Mouse (Mus musculus) regulatory T cell (primary cell): Measurements from ENCODE around the gene 1700061G19Rik.

Experiments
- in situ Hi-C: fragments of 300-600 bp; cut with MboI, MseI; formaldehyde crosslinking; loops from one replicate; pipeline ENCODE4 v1.15.1; 2025; ENCODE audit warnings: high pct_unique_total_duplicates

The 1700061G19Rik gene

DNA sequence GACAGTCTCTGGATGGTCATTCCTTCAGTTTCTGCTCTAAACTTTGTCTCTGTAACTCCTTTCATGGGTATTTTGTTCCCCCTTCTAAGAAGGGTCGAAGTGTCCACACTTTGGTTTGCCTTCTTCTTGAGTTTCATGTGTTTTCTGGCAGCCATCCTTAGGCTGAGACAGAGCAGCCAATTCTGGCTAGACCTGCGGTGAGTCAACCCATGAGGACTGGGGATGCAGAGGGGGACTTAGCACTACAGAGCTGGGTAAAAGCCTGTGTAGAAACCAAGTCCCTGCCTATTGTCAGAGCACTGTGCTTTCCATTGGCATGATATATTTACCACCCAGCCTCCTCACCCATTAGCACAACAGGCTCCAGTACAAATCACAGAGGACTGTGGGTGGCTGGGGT is 41.9 kb downstream of the 1700061G19Rik start:
- in situ Hi-C loops, result no loop called here

DNA sequence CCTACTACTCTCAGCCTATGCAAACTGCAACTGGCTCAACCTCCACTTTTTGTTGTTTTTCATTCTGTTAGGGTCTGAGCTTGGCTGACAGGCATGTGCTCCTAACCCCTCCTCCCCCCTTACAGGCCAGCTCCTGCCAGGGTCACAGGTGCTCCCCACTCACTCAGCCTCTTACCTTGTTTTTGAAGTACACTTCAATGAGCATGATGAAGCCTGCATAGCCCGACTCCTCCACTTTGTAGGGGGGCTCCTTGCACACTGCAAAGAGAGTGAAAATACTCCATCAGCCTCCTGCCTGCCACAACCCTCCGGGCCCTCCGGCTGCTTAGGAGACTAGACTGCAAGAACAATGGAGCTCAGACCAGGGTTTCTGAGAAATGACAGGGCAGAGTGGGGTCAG is 44.4 kb downstream of the 1700061G19Rik start:
- in situ Hi-C loops, result no loop called here

DNA sequence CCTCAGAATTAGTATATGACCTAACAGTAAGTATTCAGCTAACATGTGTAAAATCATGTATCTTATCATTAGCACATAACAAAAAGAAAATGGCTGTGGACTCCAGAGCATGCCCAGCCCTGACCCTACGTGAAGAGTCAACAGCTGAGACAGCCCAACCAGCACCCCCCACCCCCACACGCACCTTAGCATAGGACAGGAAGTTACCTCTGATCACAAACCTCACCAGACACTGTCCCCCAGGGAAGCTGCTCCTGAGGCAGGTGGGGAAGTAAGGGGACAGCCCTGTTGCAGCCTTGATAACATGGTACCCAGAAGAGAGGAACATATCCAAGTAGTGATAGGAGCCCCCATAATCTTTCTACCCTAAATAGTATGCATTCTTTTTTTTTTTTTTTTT is 50.7 kb downstream of the 1700061G19Rik start:
- in situ Hi-C loops, result no loop called here

DNA sequence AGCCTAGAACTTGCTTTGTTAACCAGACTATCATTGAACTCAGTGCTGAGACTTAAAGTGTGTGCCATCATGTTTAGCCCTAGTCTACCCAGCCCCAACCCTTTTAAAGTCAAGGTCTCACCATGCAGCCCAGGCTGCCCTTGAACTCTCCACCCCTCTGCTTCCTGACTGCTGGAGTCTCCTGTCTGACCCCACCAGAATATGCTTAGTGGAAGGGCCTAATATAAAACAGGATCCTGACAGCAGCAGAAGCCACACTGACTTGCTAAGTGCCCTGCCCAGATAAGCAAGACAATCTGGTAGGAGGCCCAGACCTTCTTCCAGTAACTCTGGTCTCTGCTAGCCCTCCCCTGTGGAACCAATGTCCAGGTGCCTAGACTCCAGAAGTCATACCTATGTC is 53.8 kb downstream of the 1700061G19Rik start:
- in situ Hi-C loops, result no loop called here

DNA sequence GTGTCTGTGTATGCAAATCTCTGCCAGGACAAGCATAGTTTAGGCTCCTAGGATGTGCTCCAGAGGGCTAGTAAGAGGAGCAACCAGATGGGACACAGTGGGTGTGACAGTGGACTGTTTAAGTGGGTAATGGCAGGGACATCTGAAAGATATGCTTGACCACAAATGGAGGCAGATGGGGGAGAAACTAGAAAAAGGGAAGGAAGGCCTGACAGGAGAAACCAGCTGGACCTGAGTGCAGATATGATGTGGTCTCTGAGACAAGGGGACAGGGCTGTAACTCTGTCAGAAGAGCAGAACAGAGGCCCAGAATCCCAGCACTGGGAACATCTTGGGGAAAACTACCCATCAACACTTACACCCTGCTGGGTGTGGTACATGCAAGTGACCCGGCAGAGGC is 54.3 kb downstream of the 1700061G19Rik start:
- in situ Hi-C loops, result no loop called here

DNA sequence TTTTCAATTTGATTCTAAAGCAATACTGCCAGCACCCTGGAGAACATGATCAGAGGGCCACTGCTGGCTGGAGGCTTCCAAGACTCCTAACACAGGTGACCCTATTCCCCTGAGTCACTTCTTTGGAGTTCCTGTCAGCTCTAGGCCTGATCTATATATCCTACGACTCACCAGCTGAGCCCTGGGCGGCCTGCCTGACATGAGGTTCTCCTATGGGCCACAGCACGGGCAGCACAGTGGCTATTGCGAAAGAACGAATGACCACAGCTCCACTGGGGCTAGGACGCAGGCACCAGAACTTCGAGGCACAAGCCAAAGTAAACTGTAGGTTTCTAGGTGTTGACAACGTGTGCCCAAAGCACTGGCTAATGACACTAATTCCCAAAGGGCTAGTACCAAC is 54.7 kb downstream of the 1700061G19Rik start:
- in situ Hi-C loops, result no loop called here

DNA sequence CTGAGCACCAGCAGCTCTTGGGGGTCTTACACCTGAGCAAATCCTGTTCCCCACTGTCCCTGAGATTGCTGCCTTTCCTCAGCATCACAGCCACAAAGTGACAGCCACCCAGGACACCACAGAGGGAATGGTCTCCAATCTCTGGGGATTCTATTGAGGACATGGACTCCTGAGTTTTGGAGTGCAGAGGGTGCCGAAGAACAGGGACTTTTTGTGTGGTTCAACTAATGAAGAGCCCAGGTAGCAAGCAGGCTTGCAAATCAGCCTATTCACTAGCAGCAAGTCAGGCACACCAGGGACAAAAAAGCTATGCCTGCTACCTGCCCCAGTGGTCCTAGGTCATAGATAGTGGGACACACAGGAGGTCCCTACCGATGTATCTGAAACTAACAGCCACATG is 58.1 kb downstream of the 1700061G19Rik start:
- in situ Hi-C loops, result no loop called here

DNA sequence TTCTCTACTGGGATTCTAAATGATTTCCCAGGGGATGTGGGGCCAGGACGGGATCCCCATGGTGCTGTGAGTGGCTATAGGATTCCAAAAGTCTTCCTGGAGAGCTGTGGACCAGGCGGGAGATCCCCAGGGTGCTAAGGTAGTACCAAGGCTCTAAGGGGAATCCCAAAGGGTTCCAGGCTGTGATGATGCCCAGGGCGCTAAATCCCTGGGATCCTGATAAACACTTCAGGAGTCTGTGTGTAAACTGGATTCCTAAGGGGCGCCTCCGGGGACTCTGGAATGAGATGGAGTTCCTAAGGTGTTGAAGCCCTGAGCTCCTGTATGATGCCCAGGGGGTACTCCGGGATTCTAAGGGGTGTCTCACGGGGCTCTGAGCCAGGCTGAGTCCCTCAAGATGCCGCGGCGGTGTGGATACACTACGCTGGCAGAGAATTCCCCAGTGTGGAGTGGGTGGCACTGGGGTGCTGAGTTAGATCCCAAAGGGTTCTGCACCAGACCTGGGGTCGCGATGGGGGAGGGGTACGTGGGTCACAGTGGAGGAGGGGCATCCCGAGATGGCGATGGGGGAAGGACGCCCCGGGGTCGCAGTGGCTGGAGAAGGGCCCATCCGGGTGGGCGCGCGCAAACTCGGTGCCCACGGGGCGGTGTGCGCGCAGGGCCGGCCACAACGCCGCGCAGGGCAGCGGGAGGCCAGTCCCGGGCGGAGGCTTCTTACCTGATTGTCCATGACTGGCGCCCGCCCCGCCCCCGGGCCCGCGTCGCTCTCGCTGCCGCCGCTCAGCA is 59.5 kb downstream of the 1700061G19Rik start:
- in situ Hi-C loops, result no loop called here

DNA sequence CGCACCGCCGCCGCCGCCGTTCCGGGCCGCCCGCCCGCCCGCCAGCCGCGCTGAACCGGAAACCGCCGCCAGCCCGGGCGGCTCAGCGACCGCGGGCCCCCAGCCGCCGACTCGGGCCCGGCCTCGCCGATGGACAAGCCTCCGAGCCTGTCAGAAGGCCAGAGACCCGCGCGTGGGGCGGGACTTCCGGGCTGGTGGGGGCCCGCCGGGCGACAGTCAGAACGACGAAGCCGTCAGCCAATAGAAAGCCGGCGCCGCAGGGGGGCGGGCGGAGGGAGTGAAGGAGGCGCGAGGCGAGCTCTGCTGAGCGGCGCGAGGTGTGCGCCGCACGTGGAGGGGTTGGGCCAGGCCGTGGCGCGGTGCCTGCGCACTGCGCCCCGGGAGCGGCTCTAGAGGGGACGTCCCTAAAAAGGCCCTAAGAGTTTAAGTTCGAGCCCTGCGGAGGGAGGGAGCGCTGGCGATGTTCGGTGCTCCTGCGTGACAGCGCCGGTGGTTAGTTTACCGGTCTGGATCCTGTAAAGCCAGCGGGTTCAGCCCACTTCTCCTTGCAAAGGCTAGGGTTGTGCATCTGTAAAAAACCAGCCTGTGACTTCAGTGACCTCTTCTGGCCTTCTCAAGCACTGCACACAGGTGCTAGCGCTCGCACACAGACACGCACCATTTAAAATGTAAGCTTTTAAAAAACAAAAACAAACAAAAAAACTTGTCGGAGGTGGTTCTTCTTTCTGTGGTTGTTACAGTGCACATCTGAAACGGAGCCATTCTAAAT is 60.3 kb downstream of the 1700061G19Rik start, which contains the start of gene Mllt1:
Mllt1 (minus strand) TSS at position 53 of the 769 bp plus-strand sequence.
- in situ Hi-C loops, result no loop called here

DNA sequence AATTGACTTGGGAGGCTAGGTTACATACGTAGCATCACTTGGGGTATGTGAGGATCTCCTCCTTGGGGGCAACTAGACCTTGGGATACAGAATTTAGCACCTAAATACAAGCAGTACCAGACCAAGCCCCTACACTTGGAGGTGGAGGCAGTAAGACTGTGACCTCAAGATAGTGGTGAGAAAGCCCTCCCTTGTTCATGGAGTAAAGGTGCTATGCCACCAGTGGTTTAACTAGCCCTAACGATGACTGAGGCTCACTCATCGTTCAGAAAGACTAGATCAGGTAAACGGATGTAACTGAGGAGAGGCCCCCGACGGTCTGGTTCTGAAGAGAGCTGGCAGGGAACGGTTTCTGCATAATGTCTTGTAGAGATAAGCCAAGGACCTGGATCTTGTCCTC is 61.5 kb downstream of the 1700061G19Rik start:
- in situ Hi-C loops, result no loop called here
